Mouse (Mus musculus) erythroblast, embryonic 14.5 days (primary cell): ENCODE measurements around the gene Elmo3. TPM values are rescaled to one million over a fixed set of nuclear protein-coding genes. Genes with fewer than 3 reads are reported as not detected.

Experiments
- H3K27me3 ChIP-seq: 2 replicates; pipeline ENCODE4 v1.6.1; 2012; ENCODE audit warnings: inconsistent platforms; ENCODE audit not compliant: control insufficient read depth
- H3K36me3 ChIP-seq: 2 replicates; pipeline ENCODE4 v1.6.1; 2012; ENCODE audit warnings: mild to moderate bottlenecking, inconsistent platforms; ENCODE audit not compliant: control insufficient read depth
- H3K4me1 ChIP-seq: 2 replicates; pipeline ENCODE4 v1.6.1; 2012; ENCODE audit warnings: inconsistent platforms; ENCODE audit not compliant: control insufficient read depth
- H3K4me3 ChIP-seq: replicated peaks from 2 replicates; pipeline ENCODE3; 2012; ENCODE audit warnings: moderate library complexity, mild to moderate bottlenecking, inconsistent platforms
- H3K9me3 ChIP-seq: 2 replicates; pipeline ENCODE4 v1.6.1; 2012; ENCODE audit warnings: low read length, inconsistent platforms, mixed read lengths; ENCODE audit not compliant: control insufficient read depth
- GATA1 ChIP-seq: IDR thresholded peaks from 2 replicates; pipeline ENCODE4 v1.6.1; 2012; ENCODE audit warnings: low read length, inconsistent platforms, mixed read lengths
- TAL1 ChIP-seq: IDR thresholded peaks from 3 replicates; pipeline ENCODE4 v1.6.1; 2012; ENCODE audit warnings: low read length, inconsistent platforms, mixed read lengths
- polyA plus RNA-seq: library from polyadenylated mRNA; stranded (reverse); fragments of >175 nt; gene quantifications from 2 replicates; pipeline ENCODE4 v1.2.3, GENCODE M21; 2012

Gene Elmo3
- polyA plus RNA-seq, 1 experiment = 0.97 TPM

GRCm38 (mm10) chr8:105353583-105354135, 48.3 kb downstream of the Elmo3 start:
- Histone ChIP-seq H3K27me3 (peaks cover 64% of the 10 kb centered on the region), H3K9me3 (peaks cover 9% of the 10 kb centered on the region; the same call in 1 of the 2 replicates), H3K4me3 (no peak overlapping the region), H3K36me3 (no peaks in the 10 kb centered on the region), H3K4me1 (peaks cover 4% of the 10 kb centered on the region)
- TF ChIP-seq TAL1 = no peak

- no peaks in the 10 kb centered on the region for H3K36me3 ChIP-seq
- peaks cover 2% of the 10 kb centered on the region for H3K4me1 ChIP-seq
- peaks cover 4% of the 10 kb centered on the region; the same call in 1 of the 2 replicates for H3K9me3 ChIP-seq
- TF ChIP-seq GATA1 (no peak), TAL1 (no peak)
- H3K4me3 ChIP-seq = no peak overlapping the region
- H3K27me3 ChIP-seq = peaks cover 61% of the 10 kb centered on the region
These were observed 49.1 kb downstream of the Elmo3 start for GRCm38 (mm10) chr8:105354549-105354948.

- peaks cover 53% of the 10 kb centered on the region for H3K27me3 ChIP-seq
- no peak for TF ChIP-seq GATA1
- H3K9me3 ChIP-seq = no peaks in the 10 kb centered on the region
- H3K4me3 ChIP-seq = no peak overlapping the region
- peaks cover 2% of the 10 kb centered on the region for H3K4me1 ChIP-seq
- H3K36me3 ChIP-seq = no peaks in the 10 kb centered on the region
These were observed 50.0 kb downstream of the Elmo3 start for GRCm38 (mm10) chr8:105355179-105356024.

- peaks cover 40% of the 10 kb centered on the region for H3K27me3 ChIP-seq
These were observed 51.3 kb downstream of the Elmo3 start for GRCm38 (mm10) chr8:105356681-105357080.

GRCm38 (mm10) chr8:105359208-105359607, 53.8 kb downstream of the Elmo3 start:
- Histone ChIP-seq H3K4me1 (peaks cover 2% of the 10 kb centered on the region), H3K27me3 (peaks cover 26% of the 10 kb centered on the region), H3K9me3 (no peaks in the 10 kb centered on the region), H3K4me3 (no peak overlapping the region), H3K36me3 (no peaks in the 10 kb centered on the region)
- TF ChIP-seq TAL1 = no peak
- no peak for TF ChIP-seq GATA1

More at GRCm38 (mm10) chr8:105356681-105357080, 51.3 kb downstream of the Elmo3 start:
- Histone ChIP-seq H3K4me3 (no peak overlapping the region), H3K4me1 (peaks cover 2% of the 10 kb centered on the region), H3K36me3 (no peaks in the 10 kb centered on the region), H3K9me3 (no peaks in the 10 kb centered on the region)
- TF ChIP-seq TAL1 (no peak), GATA1 (no peak)

- Histone ChIP-seq H3K9me3 (no peaks in the 10 kb centered on the region), H3K27me3 (peaks cover 24% of the 10 kb centered on the region), H3K4me3 (no peak overlapping the region), H3K36me3 (no peaks in the 10 kb centered on the region), H3K4me1 (peaks cover 2% of the 10 kb centered on the region)
- no peak for TF ChIP-seq GATA1
- no peak for TF ChIP-seq TAL1
These were observed 54.2 kb downstream of the Elmo3 start for GRCm38 (mm10) chr8:105359646-105360045.

Other genes starting within 250 kb of the Elmo3 start
- not detected in 2 replicates for gene Ces3b, start 221.8 kb upstream of the Elmo3 start, polyA plus RNA-seq
- not detected in 2 replicates for gene Ces4a, start 173.8 kb upstream of the Elmo3 start, polyA plus RNA-seq
- gene Cbfb, start 134.9 kb upstream of the Elmo3 start, polyA plus RNA-seq = 0.06 and 0.11 TPM in 2 replicates
- 0.63 and 1.3 TPM in 2 replicates for gene D230025D16Rik, start 80.5 kb upstream of the Elmo3 start, polyA plus RNA-seq
- 0.74 and 1.0 TPM in 2 replicates for gene B3gnt9, start 50.4 kb upstream of the Elmo3 start, polyA plus RNA-seq
- gene Tradd, start 41.0 kb upstream of the Elmo3 start, polyA plus RNA-seq = 1.7 and 2.0 TPM in 2 replicates
- 0.10 and 0.27 TPM in 2 replicates for gene Fbxl8, start 41.0 kb upstream of the Elmo3 start, polyA plus RNA-seq
- gene Hsf4, start 35.8 kb upstream of the Elmo3 start, polyA plus RNA-seq = not detected in 2 replicates
- not detected in 2 replicates for gene Nol3, start 29.5 kb upstream of the Elmo3 start, polyA plus RNA-seq
- gene 4931428F04Rik, start 15.7 kb upstream of the Elmo3 start, polyA plus RNA-seq = 0.01 and 0.09 TPM in 2 replicates
- gene Exoc3l, start 9.5 kb upstream of the Elmo3 start, polyA plus RNA-seq = 1.6 and 1.7 TPM in 2 replicates
- gene E2f4, start 7.9 kb upstream of the Elmo3 start, polyA plus RNA-seq = 30.0 and 45.9 TPM in 2 replicates
- gene Lrrc29, start 20.7 kb downstream of the Elmo3 start, polyA plus RNA-seq = 2.5 and 3.1 TPM in 2 replicates
- gene Tmem208, start 20.8 kb downstream of the Elmo3 start, polyA plus RNA-seq = 3.4 and 3.5 TPM in 2 replicates
- 0.19 and 0.21 TPM in 2 replicates for gene Fhod1, start 42.4 kb downstream of the Elmo3 start, polyA plus RNA-seq
- gene Slc9a5, start 43.2 kb downstream of the Elmo3 start, polyA plus RNA-seq = 0.02 TPM in 1 of 2 replicates, not detected in the other
- not detected in 2 replicates for gene Plekhg4, start 67.7 kb downstream of the Elmo3 start, polyA plus RNA-seq
- gene Kctd19, start 107.9 kb downstream of the Elmo3 start, polyA plus RNA-seq = not detected in 2 replicates
- 0.03 and 0.05 TPM in 2 replicates for gene Lrrc36, start 108.0 kb downstream of the Elmo3 start, polyA plus RNA-seq
- gene Tppp3, start 165.9 kb downstream of the Elmo3 start, polyA plus RNA-seq = 0.34 and 0.96 TPM in 2 replicates
- 0.14 and 0.23 TPM in 2 replicates for gene Zdhhc1, start 191.3 kb downstream of the Elmo3 start, polyA plus RNA-seq
- gene Hsd11b2, start 213.2 kb downstream of the Elmo3 start, polyA plus RNA-seq = not detected in 2 replicates